Mouse (Mus musculus) adrenal gland, postnatal 14 days (tissue): Measurements from ENCODE around the gene Nek3. TPM values are rescaled to one million over a fixed set of nuclear protein-coding genes. Genes with fewer than 3 reads are reported as not detected.

ENCODE experiments used
- DNase-seq: peaks from one replicate; pipeline ENCODE4 v3.0.0; 2021; ENCODE audit warnings: mixed read lengths
- long read RNA-seq, 2 experiments: library from polyadenylated mRNA; stranded (forward); transcript quantifications; one replicate each; pipeline ENCODE4 v2.0.0; 2021
- total RNA-seq: library from RNA; stranded (reverse); gene quantifications from 2 replicates; pipeline ENCODE4 v1.2.3, GENCODE M21; 2021

Nek3 gene
- 3.9 and 5.2 TPM in 2 replicates for total RNA-seq
- long read RNA-seq, experiment 1, partial matches to known transcripts: 0 of 2 reads
- long read RNA-seq, experiment 1, other reads (novel, unspliced or antisense): 1 of 2 reads
- long read RNA-seq, experiment 2, partial matches to known transcripts: 0 of 1 reads
- long read RNA-seq, experiment 2, other reads (novel, unspliced or antisense): 1 of 1 reads

DNA sequence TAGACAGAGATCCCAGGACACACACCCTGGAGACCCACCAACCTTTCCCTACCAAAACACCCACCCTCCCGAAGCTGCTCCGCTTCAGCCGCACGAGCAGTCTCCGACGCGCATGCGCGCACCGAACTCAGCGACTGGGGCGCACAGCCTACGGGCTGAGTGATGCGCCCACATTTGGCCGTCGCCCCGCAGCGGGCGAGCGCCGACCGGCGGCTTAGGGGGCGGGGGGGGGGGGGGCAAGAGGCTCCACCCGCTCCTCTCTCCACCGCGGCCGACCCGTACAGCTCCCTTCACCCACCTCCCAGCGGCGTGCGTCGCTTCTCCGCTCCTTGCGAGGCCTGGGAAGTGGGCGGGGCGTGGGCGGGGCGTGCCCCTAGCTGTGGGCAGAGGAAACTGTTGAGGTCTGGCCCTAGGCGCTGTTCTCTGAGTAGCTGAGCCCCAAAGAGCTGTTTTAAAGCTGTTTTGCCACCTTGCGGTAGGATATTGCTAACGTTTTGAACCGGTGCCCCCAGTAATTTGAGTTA is at the start of gene Nek3:
Nek3 (minus strand) TSS at position 356 of the 524 bp plus-strand sequence.
- DNase-seq: peak; percentile 93

- DNase-seq: peak; percentile 83
Measured at GRCm38 (mm10) chr8:22214826-22215225, 48.6 kb upstream of the Nek3 start.

GRCm38 (mm10) chr8:22209012-22209411 is 42.8 kb upstream of the Nek3 start:
- no peak for DNase-seq

DNA sequence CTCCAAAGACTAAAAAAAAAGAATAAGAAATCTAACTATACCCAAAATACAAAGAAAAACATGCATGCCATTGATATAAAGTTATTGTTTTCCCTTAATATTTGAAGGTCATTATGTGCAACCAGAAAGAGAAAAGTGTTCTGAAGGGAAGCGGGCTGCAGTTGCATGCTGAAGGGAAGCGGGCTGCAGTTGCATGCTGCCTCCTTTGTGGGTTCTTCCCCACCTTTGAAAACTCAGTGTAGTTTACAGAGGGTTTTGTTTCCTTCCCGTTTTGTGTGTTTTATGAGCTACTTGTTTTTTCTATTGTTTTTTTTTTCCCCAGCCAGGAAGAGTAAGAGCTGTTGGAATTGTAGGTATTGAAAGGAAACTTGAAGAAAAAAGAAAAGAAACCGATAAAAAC is 41.3 kb upstream of the Nek3 start:
- DNase-seq: no peak

DNA sequence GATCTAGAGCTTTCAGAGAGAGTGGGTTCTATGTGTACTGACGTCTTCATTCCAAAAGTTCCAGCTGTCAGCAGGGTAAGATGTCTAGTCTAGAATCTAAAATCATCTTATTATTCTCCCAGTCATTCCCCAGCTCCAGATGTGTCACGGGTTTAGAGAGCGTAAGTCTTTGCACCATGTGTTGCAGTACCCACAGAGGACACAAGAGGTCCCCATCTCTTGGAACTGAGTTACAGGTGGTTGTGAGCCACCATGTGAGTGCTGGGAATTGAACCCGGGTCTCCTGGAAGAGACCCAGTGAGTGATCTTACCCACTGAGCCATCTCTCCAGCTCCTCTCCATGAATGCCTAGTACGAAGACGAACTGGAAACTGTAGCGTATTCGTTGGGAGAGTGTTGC is 33.2 kb upstream of the Nek3 start:
- no peak for DNase-seq

- no peak for DNase-seq
Measured at GRCm38 (mm10) chr8:22197914-22198313, 31.7 kb upstream of the Nek3 start.

DNA sequence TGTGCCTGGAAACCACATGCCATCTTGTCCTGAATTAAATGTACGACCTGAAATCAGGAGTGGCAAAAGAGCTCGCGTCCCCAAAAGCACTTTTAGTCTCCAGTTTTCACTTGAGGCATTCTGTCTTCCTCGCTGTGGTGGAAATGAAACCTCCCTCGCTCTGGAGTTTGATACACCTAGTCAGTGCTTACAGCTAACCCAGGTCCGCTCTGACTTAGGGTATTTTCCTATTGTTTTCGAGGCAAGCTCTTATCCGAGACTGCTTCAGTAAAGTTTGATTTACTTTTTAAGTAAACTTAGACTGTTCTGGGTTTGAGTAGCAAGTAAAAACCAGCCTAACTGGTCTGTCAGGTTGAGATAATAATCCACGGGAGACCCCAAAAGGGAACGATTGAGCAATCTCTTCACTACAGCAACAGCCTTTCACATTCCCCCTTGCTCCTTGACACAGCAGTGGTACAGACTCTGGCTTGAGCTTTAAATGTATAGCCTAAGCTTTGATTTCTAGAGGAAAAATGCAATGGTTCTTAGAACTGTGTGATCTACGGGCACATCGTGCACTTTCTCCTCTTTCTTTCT is 27.3 kb upstream of the Nek3 start:
- no peak for DNase-seq

GRCm38 (mm10) chr8:22192660-22193431 is 26.6 kb upstream of the Nek3 start, which contains the start of gene Vps36:
Vps36 (plus strand) TSS chr8:22192809.
- DNase-seq: peak; percentile 95

- peak; percentile 96 for DNase-seq
Measured at GRCm38 (mm10) chr8:22185431-22186397, 19.5 kb upstream of the Nek3 start, which contains the start of gene Ckap2. Ckap2 (minus strand) TSS chr8:22185819.

DNA sequence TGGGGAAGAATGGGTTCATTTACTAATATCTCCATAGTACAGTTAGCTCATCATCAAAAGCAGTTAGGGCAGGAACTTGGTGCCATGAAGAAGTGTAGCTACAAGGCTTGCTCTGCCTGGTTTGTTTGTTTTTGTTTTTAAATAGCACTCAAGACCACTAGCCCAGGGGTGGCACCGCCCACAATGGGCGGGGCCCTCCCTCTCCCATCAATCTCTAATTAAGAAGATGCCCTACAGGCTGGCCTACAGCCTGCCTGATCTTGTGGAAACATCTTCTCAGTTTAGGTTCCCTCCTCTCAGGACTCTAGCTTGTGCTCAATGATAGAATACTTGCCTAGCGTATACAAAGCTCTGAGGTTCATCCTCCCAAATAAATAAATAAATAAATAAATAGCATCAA is 18.6 kb upstream of the Nek3 start:
- no peak for DNase-seq

GRCm38 (mm10) chr8:22175966-22176365 is 9.7 kb upstream of the Nek3 start:
- DNase-seq: no peak

GRCm38 (mm10) chr8:22169167-22169566 is 2.9 kb upstream of the Nek3 start:
- no peak for DNase-seq

- no peak for DNase-seq
Measured at GRCm38 (mm10) chr8:22165251-22166079, 770 bp downstream of the Nek3 start.

DNA sequence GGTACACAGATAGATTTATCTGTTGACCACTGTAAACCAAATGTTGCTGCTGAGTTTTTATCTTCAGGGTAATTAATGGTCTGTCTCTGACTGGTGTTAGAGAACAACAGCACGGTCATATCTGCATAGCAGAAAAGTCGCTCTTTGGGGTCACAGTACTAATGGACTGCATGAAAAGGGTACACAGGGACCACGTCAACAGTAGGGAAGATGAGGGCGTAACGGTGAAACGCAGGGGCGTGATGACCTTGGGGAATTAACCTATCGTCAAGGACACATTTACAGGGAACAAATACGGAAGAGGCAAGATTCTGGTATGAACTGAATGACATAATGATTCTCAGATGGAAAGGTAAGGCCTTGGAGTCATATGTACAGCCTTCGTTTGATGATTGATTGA is 1.8 kb downstream of the Nek3 start:
- no peak for DNase-seq

DNA sequence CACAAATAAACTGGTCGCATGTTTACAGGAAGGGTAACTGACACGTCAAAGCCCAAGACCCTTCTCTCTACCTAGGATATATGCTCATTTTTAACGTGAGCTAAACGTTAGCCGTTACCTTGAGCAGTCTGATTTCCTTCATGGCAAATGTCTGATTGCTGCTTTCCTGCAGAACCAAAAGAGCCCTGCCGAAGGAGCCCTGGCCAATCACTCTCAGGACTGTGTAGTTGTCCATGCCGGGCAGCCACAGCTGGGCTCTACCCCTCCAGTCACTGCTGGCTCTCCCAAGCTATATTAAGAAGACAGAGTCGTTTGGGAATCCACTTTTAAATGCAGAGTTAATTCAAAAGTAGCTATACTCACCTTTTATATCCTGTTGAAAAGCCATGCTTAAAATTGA is 4.0 kb downstream of the Nek3 start:
- DNase-seq: no peak

GRCm38 (mm10) chr8:22150345-22150663 is 15.9 kb downstream of the Nek3 start:
- DNase-seq: peak; percentile 34

DNA sequence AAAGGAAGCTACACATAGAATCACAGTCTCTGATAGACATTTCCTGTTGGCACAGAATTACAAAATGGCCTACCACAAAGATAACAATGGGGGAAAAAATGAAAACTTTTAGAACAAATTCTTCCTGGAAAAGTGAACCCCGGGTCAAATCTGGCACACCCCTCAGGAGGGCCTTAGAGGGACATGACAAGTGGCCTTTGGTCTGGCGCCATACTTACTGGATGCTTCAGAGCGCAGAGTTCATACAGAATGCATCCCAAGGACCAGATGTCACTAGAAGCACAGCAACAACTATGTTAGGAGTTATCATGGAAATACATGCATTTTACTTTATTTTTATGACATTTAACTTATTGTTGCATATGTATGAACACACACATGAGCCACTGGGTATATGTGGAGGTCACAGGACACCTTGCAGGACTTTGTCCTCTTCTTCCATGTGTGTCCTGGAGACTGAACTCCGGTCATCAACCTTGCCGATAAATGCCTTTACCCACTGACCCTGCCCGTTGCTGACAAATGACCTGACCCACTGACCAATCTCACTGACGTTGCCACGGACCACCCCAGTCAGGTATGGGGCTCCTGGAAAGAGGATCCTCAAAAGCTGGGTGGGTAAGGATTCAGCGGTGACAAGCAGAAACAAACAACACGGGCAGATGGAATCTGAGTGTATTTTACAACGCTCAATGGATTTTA is 16.4 kb downstream of the Nek3 start:
- DNase-seq: no peak

- no peak for DNase-seq
Measured at GRCm38 (mm10) chr8:22148367-22148740, 17.9 kb downstream of the Nek3 start.

DNA sequence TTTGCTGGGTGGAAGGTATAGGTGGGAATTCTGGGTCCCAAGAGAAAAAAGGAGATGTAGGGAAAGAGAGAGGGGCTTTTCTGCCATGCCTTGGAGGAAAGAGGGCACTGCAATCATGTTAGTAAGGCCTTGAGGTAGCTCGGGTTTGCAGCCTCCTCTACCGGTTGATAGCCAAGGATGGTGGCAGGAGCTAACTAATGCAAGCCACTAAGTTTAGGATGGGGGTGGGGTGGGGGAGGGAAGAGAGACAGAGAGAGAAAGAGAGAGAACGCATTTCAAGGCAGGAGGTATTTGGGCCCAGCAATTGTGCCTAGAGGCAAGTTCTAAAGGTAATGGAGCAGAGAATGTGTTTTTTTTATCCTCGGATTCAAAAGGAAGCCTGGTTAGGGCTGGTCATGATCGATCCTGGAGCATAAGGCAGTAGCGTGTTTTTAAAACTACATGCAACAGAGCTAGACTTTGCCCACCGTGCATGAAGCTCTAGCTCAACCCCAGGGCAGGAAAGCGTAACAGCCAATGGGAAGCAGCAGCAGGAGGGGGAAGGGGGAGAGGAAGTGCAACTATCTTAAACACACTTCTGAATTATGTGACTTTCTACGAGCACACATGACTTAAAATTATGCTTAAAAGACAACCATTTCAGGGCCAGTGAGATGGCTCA is 18.4 kb downstream of the Nek3 start:
- no peak for DNase-seq

GRCm38 (mm10) chr8:22145831-22146230 is 20.4 kb downstream of the Nek3 start:
- DNase-seq: no peak
